Mouse (Mus musculus) adrenal gland, postnatal 14 days (tissue): ENCODE data around the gene Myo5c. TPM values are rescaled to one million over a fixed set of nuclear protein-coding genes. Genes with fewer than 3 reads are reported as not detected.

ENCODE experiments used
- DNase-seq: peaks from one replicate; pipeline ENCODE4 v3.0.0; 2021; ENCODE audit warnings: mixed read lengths
- total RNA-seq: library from RNA; stranded (reverse); gene quantifications from 2 replicates; pipeline ENCODE4 v1.2.3, GENCODE M21; 2021

Gene Myo5c
- total RNA-seq, 1 experiment from 2014 or later, result 7.3 TPM

- no peak for DNase-seq
These were observed 90.5 kb downstream of the Myo5c start for GRCm38 (mm10) chr9:75322099-75322885.

- DNase-seq, result no peak
These were observed 96.2 kb downstream of the Myo5c start for GRCm38 (mm10) chr9:75328047-75328446.

- DNase-seq, result no peak
These were observed 99.0 kb downstream of the Myo5c start for GRCm38 (mm10) chr9:75330821-75331220.

GRCm38 (mm10) chr9:75334440-75334839, 102.6 kb downstream of the Myo5c start:
- no peak for DNase-seq

- no peak for DNase-seq
These were observed 106.2 kb downstream of the Myo5c start for GRCm38 (mm10) chr9:75338016-75338415.

- DNase-seq, result no peak
These were observed 110.6 kb downstream of the Myo5c start for GRCm38 (mm10) chr9:75342433-75342832.

- DNase-seq, result no peak
These were observed 115.6 kb downstream of the Myo5c start, which contains the start of gene Bcl2l10 for GRCm38 (mm10) chr9:75347458-75347857. TSS of gene Bcl2l10 (plus strand) at chr9:75347758.

GRCm38 (mm10) chr9:75348066-75348465, 116.2 kb downstream of the Myo5c start:
- peak; percentile 14 for DNase-seq

GRCm38 (mm10) chr9:75348641-75349040, 116.8 kb downstream of the Myo5c start:
- DNase-seq, result peak; percentile 22

- no peak for DNase-seq
These were observed 121.3 kb downstream of the Myo5c start for GRCm38 (mm10) chr9:75353094-75353493.

Other genes with a start within 250 kb of the Myo5c start
- 319 and 329 TPM in 2 replicates for gene Arpp19, start 194.4 kb upstream of the Myo5c start, total RNA-seq
- 36.4 and 42.2 TPM in 2 replicates for gene Myo5a, start 161.0 kb upstream of the Myo5c start, total RNA-seq
- 30.0 and 32.6 TPM in 2 replicates for gene Gnb5, start 74.3 kb downstream of the Myo5c start, total RNA-seq
- not detected in 2 replicates for gene Bcl2l10, start 115.7 kb downstream of the Myo5c start, total RNA-seq
- 35.0 and 38.0 TPM in 2 replicates for gene Mapk6, start 178.0 kb downstream of the Myo5c start, total RNA-seq
- gene Leo1, start 209.5 kb downstream of the Myo5c start, total RNA-seq, result 32.0 and 37.1 TPM in 2 replicates